Mouse (Mus musculus): ENCODE results near the gene Rab3il1. TPM values are rescaled to one million over a fixed set of nuclear protein-coding genes. Genes with fewer than 3 reads are reported as not detected.

Gene Rab3il1
- polyA plus RNA-seq, 1 experiment from 2014 or later = 63.6 TPM

DNA sequence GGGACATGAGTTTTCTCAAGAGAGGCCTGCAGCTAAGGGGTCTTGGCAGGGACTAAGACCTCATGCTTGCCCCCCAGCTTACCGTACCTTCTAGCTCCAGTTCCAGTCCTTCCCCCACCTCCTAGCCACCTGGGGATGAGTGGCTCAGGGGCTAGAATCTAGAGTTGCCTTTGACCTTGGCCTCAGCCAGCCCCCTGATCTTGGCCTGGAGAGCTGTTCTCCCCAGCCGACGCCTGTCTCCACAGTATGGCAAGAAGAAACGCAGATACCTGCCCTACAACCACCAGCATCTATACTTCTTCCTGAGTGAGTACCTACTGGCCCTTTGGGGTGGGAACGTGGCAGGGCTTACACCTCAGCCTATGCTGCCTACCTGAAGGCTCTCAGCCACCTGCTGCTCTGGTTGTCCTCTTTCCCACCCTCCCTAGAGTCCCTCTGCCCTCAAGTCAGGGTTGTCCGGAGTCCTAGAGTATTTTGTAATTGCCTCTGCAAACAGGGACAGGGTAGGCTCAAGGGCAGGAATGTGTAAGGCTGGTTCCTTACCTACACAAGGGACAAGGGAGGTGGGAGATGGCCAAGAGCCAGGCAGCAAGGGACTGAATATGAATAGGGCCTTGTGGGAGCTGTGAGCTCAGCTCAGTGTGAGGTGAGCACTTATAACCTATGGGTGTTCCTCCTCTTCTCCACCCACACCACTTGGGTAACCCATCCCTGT, 53.0 kb downstream of the Rab3il1 start:
- Histone ChIP-seq H3K27me3 (replicated peaks; ENCODE audit: control insufficient read depth, insufficient read depth, low read length) (no peaks in the 10 kb centered on the region), H3K4me1 (replicated peaks; ENCODE audit: control insufficient read depth, insufficient read depth, low read length) (peaks cover 19% of the 10 kb centered on the region), H3K4me2 (replicated peaks; ENCODE audit: low read depth) (no peak overlapping the region), H3K9ac (ENCODE audit: low read depth, low read length) (no peak overlapping the region), H3K27ac (ENCODE audit: low read depth, low read length) (no peak overlapping the region), H3K9me3 (ENCODE audit: control insufficient read depth) (no peaks in the 10 kb centered on the region), H3K4me3 (ENCODE audit: low read depth, low read length) (no peak overlapping the region), H3K36me3 (ENCODE audit: control insufficient read depth, insufficient read depth) (peaks cover 25% of the 10 kb centered on the region; the same call in 1 of the 2 replicates)
- WGBS = 84% methylated on average over 6 of the region's 6 CpGs
- no peak for ATAC-seq
- no peak for TF ChIP-seq CTCF (IDR thresholded peaks at IDR 0.05; ENCODE audit: low read depth)

DNA sequence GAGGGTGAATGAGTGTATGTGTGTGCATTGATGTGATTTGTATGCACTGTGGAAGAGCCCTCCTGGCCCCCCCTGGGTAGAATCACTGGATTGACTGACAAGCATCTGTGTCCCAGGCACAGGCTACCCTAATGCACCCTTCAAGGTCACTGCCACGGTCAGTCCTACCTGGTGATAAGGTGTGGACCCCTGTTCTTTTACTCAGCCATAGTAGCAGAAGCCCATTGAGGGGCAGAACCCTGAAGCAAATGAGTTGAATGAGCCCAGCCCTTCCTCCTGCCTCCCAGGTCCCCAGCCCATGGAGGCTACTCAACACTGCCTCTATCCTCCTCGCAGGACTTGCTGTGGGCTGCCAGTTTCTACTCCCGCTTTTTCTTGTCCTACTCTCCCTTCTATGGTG, 53.8 kb downstream of the Rab3il1 start:
- 74% methylated on average over 3 of the region's 3 CpGs for WGBS
- Histone ChIP-seq H3K36me3 (ENCODE audit: control insufficient read depth, insufficient read depth) (peaks cover 25% of the 10 kb centered on the region; the same call in 1 of the 2 replicates), H3K4me3 (ENCODE audit: low read depth, low read length) (no peak overlapping the region), H3K9ac (ENCODE audit: low read depth, low read length) (no peak overlapping the region), H3K9me3 (ENCODE audit: control insufficient read depth) (no peaks in the 10 kb centered on the region), H3K27ac (ENCODE audit: low read depth, low read length) (no peak overlapping the region), H3K27me3 (replicated peaks; ENCODE audit: control insufficient read depth, insufficient read depth, low read length) (no peaks in the 10 kb centered on the region), H3K4me1 (replicated peaks; ENCODE audit: control insufficient read depth, insufficient read depth, low read length) (peaks cover 15% of the 10 kb centered on the region), H3K4me2 (replicated peaks; ENCODE audit: low read depth) (no peak overlapping the region)
- ATAC-seq = no peak
- no peak for TF ChIP-seq CTCF (IDR thresholded peaks at IDR 0.05; ENCODE audit: low read depth)

DNA sequence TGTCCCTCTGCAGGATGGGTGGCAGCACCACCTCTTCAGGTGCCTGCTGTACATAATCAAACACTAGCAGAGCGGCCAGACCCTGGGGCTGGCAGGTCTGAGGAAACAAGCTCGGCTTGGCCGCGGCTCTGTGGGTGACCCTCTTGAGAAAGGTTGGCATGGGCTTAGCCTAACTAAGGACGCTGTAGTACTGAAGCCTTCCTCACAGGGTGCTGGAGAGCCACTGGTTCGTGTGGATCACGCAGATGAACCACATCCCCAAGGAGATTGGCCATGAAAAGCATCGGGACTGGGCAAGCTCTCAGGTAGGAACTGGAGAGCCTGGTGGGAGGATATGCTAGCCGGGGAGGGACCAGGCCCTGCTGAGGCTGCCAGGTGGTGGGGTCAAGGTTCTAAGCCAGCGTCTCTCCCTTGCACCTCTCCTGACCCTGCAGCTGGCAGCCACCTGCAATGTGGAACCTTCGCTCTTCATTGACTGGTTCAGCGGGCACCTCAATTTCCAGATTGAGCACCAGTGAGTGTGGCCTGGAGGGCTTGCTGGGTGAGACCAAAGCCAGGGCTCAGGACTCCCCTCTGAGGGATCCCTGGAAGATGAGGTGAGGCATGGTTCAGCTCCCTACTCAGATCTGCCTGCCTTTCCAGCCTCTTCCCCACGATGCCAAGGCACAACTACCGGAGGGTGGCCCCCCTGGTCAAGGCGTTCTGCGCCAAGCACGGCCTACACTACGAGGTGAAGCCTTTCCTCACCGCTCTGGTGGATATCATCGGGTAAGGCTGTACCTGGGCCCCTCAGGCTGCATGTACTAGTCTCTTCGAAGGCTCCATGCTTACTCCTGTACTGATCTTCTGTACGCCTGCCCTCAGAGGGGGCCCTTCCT, 54.6 kb downstream of the Rab3il1 start:
- Histone ChIP-seq H3K27ac (ENCODE audit: low read depth, low read length) (peak overlapping the region; percentile 57), H3K4me1 (replicated peaks; ENCODE audit: control insufficient read depth, insufficient read depth, low read length) (peaks cover 11% of the 10 kb centered on the region)
- 76% methylated on average over 22 of the region's 22 CpGs for WGBS

DNA sequence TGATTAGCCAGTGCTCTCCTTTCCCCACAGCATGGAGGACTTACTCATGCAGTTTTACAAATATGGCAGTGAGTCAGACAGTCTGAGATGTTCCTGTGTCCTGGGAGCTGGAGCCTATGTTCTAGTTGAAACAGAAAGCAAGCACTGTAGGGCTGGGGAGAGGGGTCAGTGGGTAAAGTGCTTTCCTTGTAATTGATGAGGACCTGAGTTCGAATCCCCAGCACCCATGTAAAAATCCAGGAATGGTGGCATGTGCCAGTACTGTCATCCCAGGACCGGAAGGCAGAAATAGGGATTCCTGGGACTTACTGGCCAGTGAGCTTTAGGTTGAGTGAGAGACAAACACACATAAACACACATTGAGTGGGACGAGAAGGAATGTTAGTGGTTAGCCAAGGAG, 55.2 kb downstream of the Rab3il1 start:
- H3K9ac ChIP-seq (ENCODE audit: low read depth, low read length) = no peak overlapping the region
- peaks cover 27% of the 10 kb centered on the region; the same call in 1 of the 2 replicates for H3K36me3 ChIP-seq (ENCODE audit: control insufficient read depth, insufficient read depth)
- H3K4me1 ChIP-seq (replicated peaks; ENCODE audit: control insufficient read depth, insufficient read depth, low read length) = peaks cover 8% of the 10 kb centered on the region
- no peak overlapping the region; the same call in 1 of the 2 replicates for H3K4me2 ChIP-seq (replicated peaks; ENCODE audit: low read depth)
- H3K27me3 ChIP-seq (replicated peaks; ENCODE audit: control insufficient read depth, insufficient read depth, low read length) = no peaks in the 10 kb centered on the region
- no peak for TF ChIP-seq CTCF (IDR thresholded peaks at IDR 0.05; ENCODE audit: low read depth)
- no peak for ATAC-seq
- H3K27ac ChIP-seq (ENCODE audit: low read depth, low read length) = peak overlapping the region; percentile 57
- no peaks in the 10 kb centered on the region for H3K9me3 ChIP-seq (ENCODE audit: control insufficient read depth)
- WGBS = 79% methylated on average over 3 of the region's 3 CpGs
- no peak overlapping the region for H3K4me3 ChIP-seq (ENCODE audit: low read depth, low read length)

More for the DNA sequence above, 54.6 kb downstream of the Rab3il1 start:
- no peak overlapping the region for H3K9ac ChIP-seq (ENCODE audit: low read depth, low read length)
- H3K9me3 ChIP-seq (ENCODE audit: control insufficient read depth) = no peaks in the 10 kb centered on the region
- H3K4me2 ChIP-seq (replicated peaks; ENCODE audit: low read depth) = 0 out of 2 replicates have a peak overlapping the region, but pooled peaks have one; percentile 9
- no peaks in the 10 kb centered on the region for H3K27me3 ChIP-seq (replicated peaks; ENCODE audit: control insufficient read depth, insufficient read depth, low read length)
- ATAC-seq = peak; percentile 16
- peak; percentile 47 for TF ChIP-seq CTCF (IDR thresholded peaks at IDR 0.05; ENCODE audit: low read depth)
- peaks cover 25% of the 10 kb centered on the region; the same call in 1 of the 2 replicates for H3K36me3 ChIP-seq (ENCODE audit: control insufficient read depth, insufficient read depth)
- no peak overlapping the region for H3K4me3 ChIP-seq (ENCODE audit: low read depth, low read length)

DNA sequence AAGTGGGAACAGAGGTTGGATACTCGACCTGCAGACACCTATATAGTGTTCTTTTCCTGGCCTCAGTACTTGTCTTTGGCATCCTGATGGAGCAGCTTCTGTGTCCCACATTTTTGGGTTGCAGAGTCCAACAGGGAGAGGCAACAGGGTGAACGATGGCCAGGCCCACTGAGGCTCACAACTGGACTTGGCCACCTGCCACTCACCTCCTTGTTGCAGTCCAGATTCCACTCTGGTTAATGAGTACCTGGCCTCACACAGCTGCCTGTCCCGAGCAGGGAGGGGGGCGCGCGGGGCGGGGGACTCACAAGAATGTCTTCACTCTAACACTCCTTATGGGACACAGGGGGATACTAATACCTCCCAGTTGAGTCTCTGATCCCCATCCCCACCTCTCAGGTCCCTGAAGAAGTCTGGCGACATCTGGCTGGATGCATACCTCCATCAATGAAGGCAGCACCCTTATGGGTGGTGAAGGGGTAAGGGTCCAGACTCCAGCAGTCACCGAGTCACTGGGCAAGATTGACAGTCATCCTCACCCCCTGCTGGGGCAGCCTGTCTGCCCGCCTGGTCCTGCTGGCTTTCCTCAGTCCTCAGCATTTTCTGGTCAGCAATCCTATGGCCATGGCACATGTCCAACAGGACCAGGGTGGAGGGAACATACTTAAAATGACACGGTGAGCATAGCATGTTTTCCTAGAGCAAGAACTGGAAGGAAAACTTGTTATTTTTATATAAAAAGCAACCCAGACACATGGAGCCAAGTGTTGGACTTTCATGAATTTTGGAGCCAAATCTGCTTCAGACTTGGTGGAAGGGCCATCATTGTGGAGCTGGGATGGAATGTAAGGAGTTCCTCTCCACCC, 56.2 kb downstream of the Rab3il1 start:
- Histone ChIP-seq H3K9me3 (ENCODE audit: control insufficient read depth) (no peaks in the 10 kb centered on the region), H3K27ac (ENCODE audit: low read depth, low read length) (peak overlapping the region; percentile 28), H3K9ac (ENCODE audit: low read depth, low read length) (no peak overlapping the region), H3K4me3 (ENCODE audit: low read depth, low read length) (no peak overlapping the region), H3K36me3 (ENCODE audit: control insufficient read depth, insufficient read depth) (peaks cover 38% of the 10 kb centered on the region; the same call in 1 of the 2 replicates), H3K4me1 (replicated peaks; ENCODE audit: control insufficient read depth, insufficient read depth, low read length) (peaks cover 8% of the 10 kb centered on the region), H3K27me3 (replicated peaks; ENCODE audit: control insufficient read depth, insufficient read depth, low read length) (no peaks in the 10 kb centered on the region), H3K4me2 (replicated peaks; ENCODE audit: low read depth) (peak overlapping the region; percentile 40; the same call in 1 of the 2 replicates)
- no peak for TF ChIP-seq CTCF (IDR thresholded peaks at IDR 0.05; ENCODE audit: low read depth)
- ATAC-seq = peak; percentile 50
- WGBS = 24% methylated on average over 11 of the region's 11 CpGs

All from intestine, postnatal 0 days (tissue).